Mouse (Mus musculus) midbrain, embryonic 14.5 days (tissue): ENCODE measurements at regions not wholly inside any gene's neighbourhood (a gene's known extent, or its start where the extent isn't known, plus 50 kb on each side); places are given as distances from the start of the nearest gene placed in this dataset.
"Not testable (repeated sequence)": the region's sequence is repeated elsewhere in the genome, so short reads cannot be mapped to it uniquely, and the experiment has no call there.

Experiments
- ATAC-seq: fragments of 200-750 bp; cut with Nextera tagmentation; 2 replicates; pipeline ENCODE4 v1.8.0; 2017; ENCODE audit warnings: moderate number of reproducible peaks, moderate library complexity; ENCODE audit not compliant: low FRiP score, low TSS enrichment
- DNase-seq: peaks from one replicate; pipeline ENCODE4 v3.0.0-alpha.2; 2015
- H3K27ac ChIP-seq: fragments of 300-500 bp; sonication (generic); replicated peaks from 2 replicates; pipeline ENCODE4 v1.5.1; 2014; ENCODE audit warnings: mild to moderate bottlenecking, low read depth, low read length, moderate library complexity
- H3K27me3 ChIP-seq: fragments of 300-500 bp; sonication (generic); 2 replicates; pipeline ENCODE4 v1.6.1; 2014; ENCODE audit warnings: low read length, control low read depth, mixed read lengths; ENCODE audit not compliant: control insufficient read depth, insufficient read depth
- H3K36me3 ChIP-seq: fragments of 300-500 bp; sonication (generic); 2 replicates; pipeline ENCODE4 v1.6.1; 2014; ENCODE audit warnings: low read length, control low read depth; ENCODE audit not compliant: control insufficient read depth, insufficient read depth
- H3K4me1 ChIP-seq: fragments of 300-500 bp; sonication (generic); 2 replicates; pipeline ENCODE4 v1.6.1; 2014; ENCODE audit warnings: mild to moderate bottlenecking, antibody characterized with exemption, low read length, control low read depth; ENCODE audit not compliant: control insufficient read depth, insufficient read depth
- H3K4me2 ChIP-seq: fragments of 300-500 bp; sonication (generic); 2 replicates; pipeline ENCODE4 v1.6.1; 2014; ENCODE audit warnings: mild to moderate bottlenecking, low read length, moderate library complexity
- H3K4me3 ChIP-seq: fragments of 300-500 bp; sonication (generic); replicated peaks from 2 replicates; pipeline ENCODE4 v1.5.1; 2014; ENCODE audit warnings: low read depth, low read length
- H3K9ac ChIP-seq: fragments of 300-500 bp; sonication (generic); replicated peaks from 2 replicates; pipeline ENCODE4 v1.6.1; 2014; ENCODE audit warnings: mild to moderate bottlenecking, low read length, moderate library complexity
- H3K9me3 ChIP-seq: fragments of 300-500 bp; sonication (generic); 2 replicates; pipeline ENCODE4 v1.6.1; 2016; ENCODE audit warnings: low read length, control low read depth, mixed read lengths; ENCODE audit not compliant: control insufficient read depth
- WGBS: fragments of 180-500 bp; shearing (Covaris S2); extraction: QIAGEN DNeasy Blood & Tissue Kit; methylation state at CpG from one replicate; pipeline ENCODE4 v1.1.7; 2014; 5-methylcytosine and 5-hydroxymethylcytosine counted together

DNA sequence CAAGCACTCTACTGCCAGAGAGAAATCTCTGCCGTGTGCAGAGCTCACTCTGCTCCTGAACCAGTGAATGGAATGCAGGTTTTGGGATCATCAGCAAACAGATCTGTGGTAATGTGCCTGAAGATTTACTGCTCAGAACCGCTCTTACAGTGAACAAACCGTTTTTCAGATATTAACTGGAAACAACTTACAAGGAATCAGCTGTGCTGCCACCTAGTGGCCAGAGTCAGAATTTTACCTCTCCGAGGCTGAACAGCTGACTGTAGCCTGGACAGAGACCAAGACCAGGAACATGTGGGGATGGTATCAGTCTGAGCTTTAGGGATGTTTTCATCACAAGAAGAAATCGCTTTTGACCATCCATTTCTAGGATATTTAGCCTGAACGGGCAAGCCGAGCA, 65.3 kb downstream of the Gm15023 start:
- ATAC-seq, DNase-seq, H3K36me3 ChIP-seq, H3K27me3 ChIP-seq, H3K27ac ChIP-seq, H3K9ac ChIP-seq, H3K4me3 ChIP-seq, H3K4me2 ChIP-seq, H3K4me1 ChIP-seq, H3K9me3 ChIP-seq: not testable (repeated sequence)
- 34% methylated on average over 6 of the region's 7 CpGs for WGBS

DNA sequence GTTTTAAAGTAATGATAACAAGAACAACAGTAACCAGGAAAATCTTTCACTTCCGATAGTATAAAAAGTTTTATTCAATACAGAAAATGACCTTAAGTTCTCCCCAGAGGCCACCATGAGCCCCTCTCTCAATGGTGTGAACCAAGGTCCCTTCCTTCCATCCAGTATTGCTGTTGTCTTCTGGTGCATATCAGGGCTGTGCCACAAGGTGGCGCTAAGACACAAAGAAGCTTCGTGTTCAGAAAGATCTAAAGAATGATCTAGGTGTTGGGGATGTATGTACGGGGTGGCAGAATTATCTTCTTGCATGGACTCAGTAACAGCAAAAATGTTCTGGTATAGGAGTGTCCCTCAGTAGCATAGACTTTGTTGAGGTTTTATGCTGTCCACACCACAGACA, 66.6 kb downstream of the Gm15023 start:
- H3K27ac ChIP-seq, H3K27me3 ChIP-seq, H3K4me2 ChIP-seq, H3K4me1 ChIP-seq, H3K9me3 ChIP-seq, ATAC-seq, H3K9ac ChIP-seq, H3K36me3 ChIP-seq, H3K4me3 ChIP-seq: not testable (repeated sequence)
- 20% methylated on average over 4 of the region's 4 CpGs for WGBS
- peak; percentile 76 for DNase-seq

DNA sequence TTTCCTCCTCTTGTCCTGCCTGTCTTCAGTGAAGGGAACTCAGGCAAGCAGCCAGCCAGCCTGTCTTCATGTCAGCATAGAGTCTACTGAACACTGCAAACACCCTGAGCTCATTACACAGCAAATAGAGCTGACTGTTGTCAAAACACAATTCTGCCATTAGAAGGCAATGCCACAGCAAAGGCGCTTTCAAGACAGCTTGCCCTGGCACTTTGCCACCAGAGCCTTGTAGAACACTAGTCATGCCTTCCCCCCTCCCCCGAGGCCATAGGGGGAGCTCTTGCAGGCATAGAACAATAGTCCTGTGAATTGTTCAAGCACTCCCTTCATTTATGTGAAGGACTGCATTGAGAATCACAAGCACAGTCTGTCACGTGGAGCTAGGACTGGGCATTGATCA, 75.8 kb downstream of the Gm15023 start:
- ATAC-seq, result no peak
- H3K4me3 ChIP-seq, result no peak overlapping the region
- no peaks in the 10 kb centered on the region for H3K4me1 ChIP-seq
- DNase-seq, result peak; percentile 55
- no peak overlapping the region for H3K27ac ChIP-seq
- H3K4me2 ChIP-seq, result no peak overlapping the region
- H3K9ac ChIP-seq, result no peak overlapping the region
- no peaks in the 10 kb centered on the region for H3K27me3 ChIP-seq
- no peaks in the 10 kb centered on the region for H3K36me3 ChIP-seq
- 52% methylated on average over 3 of the region's 3 CpGs for WGBS
- H3K9me3 ChIP-seq, result no peaks in the 10 kb centered on the region

DNA sequence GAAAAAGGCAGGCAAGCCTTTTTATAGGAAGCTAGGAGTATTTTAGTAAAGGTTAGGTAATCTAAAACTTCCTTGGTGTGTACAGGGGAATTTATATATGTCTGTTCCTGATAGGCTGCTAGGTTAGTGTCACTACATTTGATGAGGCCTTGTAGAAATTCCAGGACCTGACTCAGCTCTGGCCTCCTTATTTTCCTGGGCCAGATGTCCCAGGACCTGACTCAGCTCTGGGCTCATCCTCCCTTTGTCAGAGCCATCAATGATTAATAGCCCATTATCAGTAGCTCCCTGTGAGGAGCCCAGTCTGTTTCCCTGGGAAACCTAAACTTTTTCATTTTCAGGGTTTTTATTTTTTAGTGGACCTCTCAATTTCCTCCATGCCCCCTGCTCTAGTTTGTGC, 79.3 kb downstream of the Gm15023 start:
- Histone ChIP-seq H3K9me3 (no peaks in the 10 kb centered on the region), H3K9ac (no peak overlapping the region)

DNA sequence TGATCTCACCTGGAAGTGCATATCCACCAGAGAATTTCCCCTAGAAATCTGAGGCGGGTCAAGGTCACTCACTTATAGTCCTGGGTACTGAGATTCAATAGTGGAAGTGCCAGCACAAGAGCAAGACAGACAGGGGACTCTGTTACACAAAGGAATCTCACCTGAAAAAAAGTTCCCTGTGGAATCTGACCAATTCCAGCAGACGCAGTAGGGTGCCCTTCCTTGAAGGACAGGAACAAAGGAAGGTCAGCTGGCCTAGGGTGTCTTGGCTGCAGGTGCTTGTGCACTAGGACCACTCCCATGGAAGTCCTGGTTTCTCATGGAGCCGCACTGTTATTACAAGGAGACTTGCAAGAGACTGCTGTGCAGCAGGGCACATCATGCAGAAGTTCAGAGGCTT, 81.2 kb downstream of the Gm15023 start:
- Histone ChIP-seq H3K4me3 (no peak overlapping the region), H3K36me3 (no peaks in the 10 kb centered on the region), H3K9ac (no peak overlapping the region), H3K4me1 (no peaks in the 10 kb centered on the region), H3K27ac (no peak overlapping the region), H3K27me3 (no peaks in the 10 kb centered on the region), H3K4me2 (no peak overlapping the region), H3K9me3 (no peaks in the 10 kb centered on the region)
- ATAC-seq (no peak), DNase-seq (no peak)
- 83% methylated on average over 3 of the region's 3 CpGs for WGBS

More for the DNA sequence above, 79.3 kb downstream of the Gm15023 start:
- H3K4me3 ChIP-seq, result no peak overlapping the region
- no peak overlapping the region for H3K4me2 ChIP-seq
- H3K36me3 ChIP-seq, result no peaks in the 10 kb centered on the region
- DNase-seq (no peak), ATAC-seq (no peak)
- no peak overlapping the region for H3K27ac ChIP-seq
- H3K4me1 ChIP-seq, result no peaks in the 10 kb centered on the region
- no peaks in the 10 kb centered on the region for H3K27me3 ChIP-seq

DNA sequence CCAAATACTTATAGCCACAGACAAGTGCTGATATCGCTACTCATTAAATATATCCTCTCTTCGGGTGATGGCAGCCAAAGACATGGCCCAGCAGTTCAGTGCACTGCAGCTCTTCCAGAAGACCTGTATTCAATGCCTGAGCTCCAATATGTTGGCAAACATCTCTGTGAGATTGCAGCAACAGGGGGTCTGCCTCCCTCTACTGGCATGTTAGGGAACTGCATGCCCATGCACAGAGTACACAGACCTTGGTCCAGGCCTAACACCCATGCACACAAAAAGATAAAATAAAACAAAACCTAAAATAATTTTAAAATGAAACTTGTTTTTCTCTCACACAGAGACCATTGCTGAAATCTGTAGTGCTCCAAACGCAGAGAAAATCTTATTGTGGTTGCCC, 82.1 kb upstream of the Zmat1 start:
- not testable (repeated sequence) for H3K4me2 ChIP-seq, H3K4me3 ChIP-seq, H3K9ac ChIP-seq, H3K27ac ChIP-seq, H3K9me3 ChIP-seq, ATAC-seq, H3K4me1 ChIP-seq, H3K27me3 ChIP-seq, H3K36me3 ChIP-seq
- 21% methylated on average over 2 of the region's 3 CpGs for WGBS
- peak; percentile 69 for DNase-seq

DNA sequence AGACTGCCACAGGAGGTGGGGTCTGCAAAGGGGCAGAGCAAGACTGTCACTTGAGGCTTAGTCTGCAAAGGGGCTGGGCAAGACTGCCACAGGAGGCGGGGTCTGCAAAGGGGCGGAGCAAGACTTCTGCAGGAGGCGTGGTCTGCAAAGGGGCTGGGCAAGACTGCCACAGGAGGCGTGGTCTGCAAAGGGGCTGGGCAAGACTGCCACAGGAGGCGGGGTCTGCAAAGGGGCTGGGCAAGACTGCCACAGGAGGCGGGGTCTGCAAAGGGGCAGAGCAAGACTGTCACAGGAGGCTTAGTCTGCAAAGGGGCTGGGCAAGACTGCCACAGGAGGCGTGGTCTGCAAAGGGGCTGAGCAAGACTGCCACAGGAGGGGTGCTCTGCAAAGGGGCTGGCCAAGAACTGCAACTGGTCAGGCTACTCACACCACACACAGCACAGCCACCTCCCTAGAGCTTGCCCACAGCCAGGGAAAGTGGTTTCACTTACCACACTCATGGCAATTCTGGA, 78.1 kb upstream of the Zmat1 start:
- ATAC-seq, H3K36me3 ChIP-seq, H3K4me3 ChIP-seq, DNase-seq, H3K27ac ChIP-seq, H3K4me1 ChIP-seq, H3K9me3 ChIP-seq, H3K9ac ChIP-seq, H3K27me3 ChIP-seq, H3K4me2 ChIP-seq: not testable (repeated sequence)
- 39% methylated on average over 7 of the region's 7 CpGs for WGBS

DNA sequence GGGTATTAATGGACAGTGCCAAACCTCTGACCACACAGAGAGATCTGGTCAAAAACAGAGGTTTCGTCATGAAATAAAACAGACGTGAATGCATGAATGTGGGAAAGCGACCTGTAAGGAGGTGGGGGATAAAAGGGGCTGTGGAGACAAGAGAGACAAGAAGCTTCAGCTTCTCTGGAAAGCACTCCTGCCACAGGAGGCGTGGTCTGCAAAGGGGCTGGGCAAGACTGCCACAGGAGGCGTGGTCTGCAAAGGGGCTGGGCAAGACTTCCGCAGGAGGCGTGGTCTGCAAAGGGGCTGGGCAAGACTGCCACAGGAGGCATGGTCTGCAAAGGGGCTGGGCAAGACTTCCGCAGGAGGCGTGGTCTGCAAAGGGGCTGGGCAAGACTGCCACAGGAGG, 77.6 kb upstream of the Zmat1 start:
- not testable (repeated sequence) for H3K9me3 ChIP-seq, H3K27me3 ChIP-seq, DNase-seq, H3K4me2 ChIP-seq, H3K9ac ChIP-seq, H3K27ac ChIP-seq, H3K36me3 ChIP-seq, H3K4me1 ChIP-seq, ATAC-seq, H3K4me3 ChIP-seq
- 28% methylated on average over 7 of the region's 9 CpGs for WGBS

DNA sequence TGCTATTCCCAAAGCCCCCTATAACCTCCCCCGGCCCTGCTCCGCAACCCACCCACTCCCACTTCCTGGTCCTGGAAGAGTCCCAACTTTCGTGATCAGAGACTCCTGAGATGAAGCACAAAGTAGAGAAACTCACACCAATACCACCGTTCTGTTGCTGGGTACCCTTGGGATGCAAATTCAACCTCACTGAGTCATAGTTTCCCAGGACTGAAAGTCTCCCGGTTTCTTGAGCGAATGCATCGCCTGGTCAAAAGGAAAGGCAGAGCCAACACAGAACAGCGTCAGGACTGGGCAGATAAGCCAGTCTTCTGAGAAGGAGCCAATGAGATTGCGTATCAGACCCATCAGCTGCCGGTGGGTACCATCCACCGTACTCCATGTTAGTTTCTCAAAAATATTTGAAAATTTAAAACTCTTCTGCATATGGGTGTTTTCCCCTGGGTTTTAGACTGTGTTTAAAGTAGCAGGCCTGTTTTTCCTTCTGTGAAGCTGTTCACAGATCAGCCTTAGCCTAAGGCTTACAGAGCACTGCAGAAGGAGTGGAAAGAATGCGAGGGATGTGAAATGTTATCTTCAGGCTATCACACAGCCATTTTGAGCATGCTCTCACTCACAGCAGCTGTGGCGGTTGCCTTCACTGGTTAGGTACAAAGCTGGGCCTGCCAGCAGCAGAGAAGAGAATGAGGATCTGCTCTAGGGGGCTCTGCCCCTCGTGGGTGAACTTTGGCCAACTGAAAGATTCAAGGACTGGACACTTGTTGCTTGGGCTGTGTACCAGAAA, 77.0 kb upstream of the Zmat1 start:
- not testable (repeated sequence) for H3K4me1 ChIP-seq, DNase-seq, H3K9me3 ChIP-seq, H3K4me2 ChIP-seq, H3K9ac ChIP-seq, H3K27ac ChIP-seq, H3K4me3 ChIP-seq, H3K27me3 ChIP-seq, ATAC-seq, H3K36me3 ChIP-seq
- 71% methylated on average over 14 of the region's 14 CpGs for WGBS
